Mouse (Mus musculus): Measurements from ENCODE around the gene Rspo3. TPM values are rescaled to one million over a fixed set of nuclear protein-coding genes. Genes with fewer than 3 reads are reported as not detected.

Gene Rspo3
- polyA plus RNA-seq, 1 experiment from 2014 or later, result 15.4 TPM

DNA sequence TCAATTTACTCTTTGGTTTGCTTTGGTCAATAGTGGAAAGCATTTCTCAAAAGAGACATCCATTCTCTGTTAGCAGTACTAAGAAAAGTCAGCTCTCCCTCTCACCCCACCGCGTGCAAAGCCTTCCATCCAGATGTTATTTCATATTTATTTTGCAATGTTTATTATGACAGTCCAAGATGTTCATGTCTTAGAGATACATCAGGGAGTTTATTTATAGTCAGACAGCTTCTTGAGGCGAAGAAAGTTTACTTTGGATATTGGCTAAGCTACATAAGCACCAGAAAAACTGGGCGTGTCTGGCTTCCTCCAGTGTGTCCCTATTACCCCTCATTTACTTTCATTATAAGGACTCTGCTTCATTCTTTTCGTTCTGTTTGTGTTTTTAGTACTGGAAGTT is 94.4 kb downstream of the Rspo3 start:
- 75% methylated on average over 5 of the region's 5 CpGs for WGBS
- no peak overlapping the region for H3K27ac ChIP-seq (ENCODE audit: poor library complexity, severe bottlenecking)
- no peak for ATAC-seq (ENCODE audit: insufficient number of reproducible peaks, low FRiP score)

DNA sequence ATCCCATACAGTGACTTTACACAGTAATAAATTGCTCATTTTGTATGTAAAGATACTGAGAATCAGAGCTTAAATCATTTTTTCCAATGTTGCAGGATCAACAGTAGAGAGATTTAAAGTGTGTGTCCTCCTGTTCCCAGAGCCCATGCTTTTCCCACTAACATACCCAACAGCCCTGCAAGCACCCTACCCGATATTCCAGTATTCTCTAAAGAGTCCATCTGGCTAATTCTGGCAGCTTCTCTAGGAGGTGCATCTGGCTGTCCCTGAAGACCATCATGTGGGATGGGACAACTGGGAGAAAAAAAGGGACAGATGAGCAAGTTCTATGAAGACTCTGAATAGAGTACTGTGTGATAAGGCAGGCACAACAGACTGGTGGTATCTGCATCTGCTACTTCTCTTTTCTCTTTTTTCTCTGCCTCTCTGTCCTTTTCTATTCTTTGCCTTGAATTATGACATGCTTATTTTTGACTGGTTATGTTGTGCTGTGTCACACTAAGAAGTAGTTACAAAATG is 102.7 kb downstream of the Rspo3 start:
- no peak overlapping the region for H3K9ac ChIP-seq
- H3K4me3 ChIP-seq, result no peak overlapping the region
- no peak overlapping the region for H3K27ac ChIP-seq (ENCODE audit: poor library complexity, severe bottlenecking)
- no peaks in the 10 kb centered on the region for H3K27me3 ChIP-seq (replicated peaks)
- no peaks in the 10 kb centered on the region for H3K9me3 ChIP-seq (replicated peaks)
- H3K4me2 ChIP-seq, result no peak overlapping the region
- no peak for ATAC-seq (ENCODE audit: insufficient number of reproducible peaks, low FRiP score)
- no peaks in the 10 kb centered on the region for H3K36me3 ChIP-seq
- 65% methylated on average over 1 of the region's 1 CpGs for WGBS
- H3K4me1 ChIP-seq (replicated peaks), result no peaks in the 10 kb centered on the region

More for the DNA sequence above, 94.4 kb downstream of the Rspo3 start:
- no peak overlapping the region for H3K4me3 ChIP-seq
- H3K36me3 ChIP-seq, result no peaks in the 10 kb centered on the region
- no peak overlapping the region for H3K9ac ChIP-seq
- no peaks in the 10 kb centered on the region for H3K27me3 ChIP-seq (replicated peaks)
- H3K4me2 ChIP-seq, result no peak overlapping the region
- H3K9me3 ChIP-seq (replicated peaks), result no peaks in the 10 kb centered on the region
- H3K4me1 ChIP-seq (replicated peaks), result no peaks in the 10 kb centered on the region

DNA sequence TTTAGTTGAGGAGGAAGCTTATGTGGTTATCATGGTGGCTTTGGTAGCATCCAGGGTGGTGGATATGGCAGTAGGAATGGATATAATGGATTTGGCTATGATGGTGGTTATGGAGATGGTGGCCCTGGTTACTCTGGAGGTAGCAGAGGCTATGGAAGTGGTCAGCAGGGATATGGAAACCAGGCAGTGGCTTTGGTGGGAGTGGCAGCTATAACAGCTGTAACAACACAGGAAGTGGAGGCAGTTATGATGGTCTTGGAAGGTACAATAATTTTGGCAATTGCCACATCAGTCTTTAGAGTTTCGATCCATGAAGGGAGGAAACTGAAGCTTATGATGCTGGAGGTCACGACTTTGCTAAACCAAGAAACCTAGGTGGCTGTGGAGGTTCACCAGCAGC is 109.0 kb downstream of the Rspo3 start:
- no peak overlapping the region for H3K27ac ChIP-seq (ENCODE audit: poor library complexity, severe bottlenecking)
- no peak overlapping the region for H3K4me2 ChIP-seq
- H3K36me3 ChIP-seq, result no peaks in the 10 kb centered on the region
- H3K4me3 ChIP-seq, result no peak overlapping the region
- no peaks in the 10 kb centered on the region for H3K9me3 ChIP-seq (replicated peaks)
- no peak overlapping the region for H3K9ac ChIP-seq
- WGBS, result 75% methylated on average over 2 of the region's 2 CpGs
- ATAC-seq (ENCODE audit: insufficient number of reproducible peaks, low FRiP score), result no peak
- no peaks in the 10 kb centered on the region for H3K4me1 ChIP-seq (replicated peaks)
- no peaks in the 10 kb centered on the region for H3K27me3 ChIP-seq (replicated peaks)

DNA sequence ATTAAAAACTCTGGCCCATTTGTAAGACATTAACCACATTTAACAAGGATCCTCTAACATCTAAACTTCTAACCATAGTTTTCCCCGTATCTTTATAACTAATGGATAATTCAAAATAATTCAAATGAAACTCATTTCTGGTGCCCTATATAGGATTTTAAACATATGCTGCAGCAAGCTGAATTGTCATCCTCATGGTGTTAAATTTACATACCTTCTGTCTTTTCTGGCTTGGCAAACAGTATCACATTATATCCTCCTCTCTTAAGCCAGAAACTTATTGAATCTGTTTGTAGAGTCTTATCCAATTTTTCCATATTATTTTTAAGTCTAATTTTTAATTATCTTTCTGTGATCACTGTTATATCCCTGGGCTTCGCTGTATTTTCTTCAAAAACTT is 111.1 kb downstream of the Rspo3 start:
- Histone ChIP-seq H3K36me3 (no peaks in the 10 kb centered on the region), H3K4me1 (replicated peaks) (no peaks in the 10 kb centered on the region), H3K27me3 (replicated peaks) (no peaks in the 10 kb centered on the region), H3K4me3 (no peak overlapping the region), H3K4me2 (no peak overlapping the region), H3K27ac (ENCODE audit: poor library complexity, severe bottlenecking) (no peak overlapping the region), H3K9me3 (replicated peaks) (no peaks in the 10 kb centered on the region), H3K9ac (no peak overlapping the region)
- WGBS, result 64% methylated on average over 2 of the region's 2 CpGs
- no peak for ATAC-seq (ENCODE audit: insufficient number of reproducible peaks, low FRiP score)

DNA sequence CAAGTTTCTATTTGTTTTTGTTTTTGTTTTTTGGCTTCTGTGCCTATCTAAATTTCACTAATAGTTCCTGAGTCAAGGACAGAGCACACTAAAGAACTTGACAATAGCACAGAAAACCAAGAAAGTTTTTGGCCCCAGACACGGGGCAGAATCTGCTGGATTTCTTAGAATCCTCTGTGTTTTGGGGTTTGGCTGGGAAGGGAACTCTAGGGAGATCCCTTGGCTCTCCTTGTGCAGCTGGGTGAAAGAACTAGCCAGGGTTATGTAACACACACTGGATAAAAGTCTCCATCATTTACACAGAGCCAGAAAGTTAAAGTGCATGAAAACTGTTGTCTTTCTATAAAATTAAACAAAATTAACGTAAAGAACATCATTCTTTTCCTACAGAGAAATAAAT is 121.3 kb downstream of the Rspo3 start:
- Histone ChIP-seq H3K4me2 (no peak overlapping the region), H3K9ac (no peak overlapping the region), H3K36me3 (no peaks in the 10 kb centered on the region), H3K4me3 (no peak overlapping the region), H3K27me3 (replicated peaks) (no peaks in the 10 kb centered on the region), H3K27ac (ENCODE audit: poor library complexity, severe bottlenecking) (no peak overlapping the region), H3K9me3 (replicated peaks) (no peaks in the 10 kb centered on the region), H3K4me1 (replicated peaks) (no peaks in the 10 kb centered on the region)
- 68% methylated on average over 2 of the region's 2 CpGs for WGBS
- ATAC-seq (ENCODE audit: insufficient number of reproducible peaks, low FRiP score), result no peak

DNA sequence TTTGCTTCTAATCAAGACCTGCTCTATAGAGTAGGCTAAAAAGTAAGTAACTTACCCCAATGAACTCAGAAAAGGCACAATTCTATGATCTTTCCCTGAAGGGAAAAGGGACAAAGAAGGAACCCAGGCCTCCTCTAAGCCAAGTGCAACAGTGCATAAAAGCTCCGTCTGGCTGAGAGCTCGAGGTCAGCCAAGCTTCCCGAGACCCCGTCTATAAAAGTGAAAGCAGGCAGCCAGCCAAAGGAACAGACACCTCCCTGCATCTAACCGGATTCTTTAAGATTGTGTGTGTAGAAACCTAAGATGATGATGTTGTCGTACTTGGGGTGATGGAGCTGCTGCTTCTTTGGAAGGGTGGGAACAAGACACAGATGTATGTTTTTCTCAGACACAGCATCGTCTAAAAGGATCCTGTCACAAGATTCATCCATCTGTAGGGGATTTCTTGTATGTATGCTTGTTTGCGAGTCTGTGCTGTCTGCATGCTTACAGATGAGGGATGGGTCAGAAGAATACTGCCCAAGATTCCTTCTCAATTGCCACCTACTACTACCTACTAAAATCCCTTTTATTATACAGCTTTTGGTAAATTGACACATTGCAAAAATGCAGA is 132.9 kb downstream of the Rspo3 start:
- Histone ChIP-seq H3K36me3 (no peaks in the 10 kb centered on the region), H3K27ac (ENCODE audit: poor library complexity, severe bottlenecking) (no peak overlapping the region), H3K4me1 (replicated peaks) (no peaks in the 10 kb centered on the region), H3K9me3 (replicated peaks) (no peaks in the 10 kb centered on the region), H3K9ac (no peak overlapping the region), H3K4me3 (no peak overlapping the region), H3K27me3 (replicated peaks) (no peaks in the 10 kb centered on the region), H3K4me2 (no peak overlapping the region)
- ATAC-seq (ENCODE audit: insufficient number of reproducible peaks, low FRiP score), result no peak
- 66% methylated on average over 8 of the region's 8 CpGs for WGBS

Other genes with a start within 250 kb of the Rspo3 start
- 27.2 and 28.5 TPM in 2 replicates for gene Echdc1, start 222.7 kb downstream of the Rspo3 start, polyA plus RNA-seq (2016; fragmentation: Nextera tagmentation; extraction: Ambion mirVana)
- 36.4 and 36.9 TPM in 2 replicates for gene Rnf146, start 173.4 kb downstream of the Rspo3 start, polyA plus RNA-seq (2016; fragmentation: Nextera tagmentation; extraction: Ambion mirVana)

All from heart, embryonic 12.5 days (tissue).